8 mouse cellular contexts compared by ENCODE assay signal in genomic region chr10:86021408-86021748, GRCm38 (mm10). TPM values are rescaled to one million over a fixed set of nuclear protein-coding genes. Genes with fewer than 3 reads are reported as not detected.
DNase-seq lines count a peak whose midpoint lies in the region; ATAC-seq and TF ChIP-seq lines count a peak whose summit lies in the region.

No protein-coding gene starts in this region.

- no peak for ATAC-seq in embryonic facial prominence, embryonic 14.5 days (ENCODE audit: low read depth)
- no peak for ATAC-seq in neural tube, embryonic 15.5 days (ENCODE audit: low FRiP score)

- DNase-seq in left cerebral cortex, adult 2 months (ENCODE audit: extremely low spot score in 1 of 2, low spot score in 2 of 2) = no peak
- DNase-seq in left cerebral cortex, postnatal 4 days = no peak
- DNase-seq in embryonic facial prominence, embryonic 14.5 days (ENCODE audit: low spot score) = no peak
- no peak for DNase-seq in limb, embryonic 10.5 days (ENCODE audit: low spot score)
- DNase-seq in frontal cortex, postnatal 14 days (ENCODE audit: low spot score in 2 of 2) = no peak
- no peak for DNase-seq in adrenal gland, adult 8-10 months
- DNase-seq in layer of hippocampus, postnatal 36 days = no peak

- peaks cover 3% of the 10 kb centered on the region; the same call in 1 of the 2 replicates for H3K4me1 ChIP-seq in embryonic facial prominence, embryonic 14.5 days (ENCODE audit: control insufficient read depth, insufficient read depth, low read length)
- H3K4me1 ChIP-seq in limb, embryonic 10.5 days = peaks cover 13% of the 10 kb centered on the region
- H3K4me1 ChIP-seq in neural tube, embryonic 15.5 days = peaks cover 14% of the 10 kb centered on the region

- peak overlapping the region; percentile 93; the same call in 1 of the 2 replicates for H3K4me3 ChIP-seq in left cerebral cortex, adult 2 months
- H3K4me3 ChIP-seq in embryonic facial prominence, embryonic 14.5 days (ENCODE audit: low read depth, low read length) = peak overlapping the region; percentile 92
- H3K4me3 ChIP-seq in limb, embryonic 10.5 days = peak overlapping the region; percentile 76
- peak overlapping the region; percentile 95 for H3K4me3 ChIP-seq in neural tube, embryonic 15.5 days (replicated peaks)

- H3K27ac ChIP-seq in left cerebral cortex, adult 2 months = peak overlapping the region; percentile 33; the same call in 1 of the 2 replicates
- 0 out of 2 replicates have a peak overlapping the region, but pooled peaks have one; percentile 8 for H3K27ac ChIP-seq in embryonic facial prominence, embryonic 14.5 days (replicated peaks; ENCODE audit: low read depth, low read length)
- H3K27ac ChIP-seq in limb, embryonic 10.5 days = no peak overlapping the region
- no peak overlapping the region for H3K27ac ChIP-seq in neural tube, embryonic 15.5 days (replicated peaks)

- peak overlapping the region; percentile 93 for H3K9ac ChIP-seq in embryonic facial prominence, embryonic 14.5 days (ENCODE audit: low read depth, low read length)
- no peak overlapping the region for H3K9ac ChIP-seq in neural tube, embryonic 15.5 days (replicated peaks)

- H3K9me3 ChIP-seq in embryonic facial prominence, embryonic 14.5 days (ENCODE audit: control insufficient read depth, low read length) = no peaks in the 10 kb centered on the region
- no peaks in the 10 kb centered on the region for H3K9me3 ChIP-seq in limb, embryonic 10.5 days (replicated peaks)
- H3K9me3 ChIP-seq in neural tube, embryonic 15.5 days (replicated peaks) = no peaks in the 10 kb centered on the region

- H3K4me2 ChIP-seq in embryonic facial prominence, embryonic 14.5 days (ENCODE audit: low read depth, low read length) = peak overlapping the region; percentile 41
- H3K4me2 ChIP-seq in neural tube, embryonic 15.5 days = peak overlapping the region; percentile 86

- WGBS in embryonic facial prominence, embryonic 14.5 days = 4% methylated on average over 3 of the region's 3 CpGs
- under 1% methylated on average over 3 of the region's 3 CpGs for WGBS in limb, embryonic 10.5 days
- WGBS in neural tube, embryonic 15.5 days = 2% methylated on average over 3 of the region's 3 CpGs

- intact Hi-C loops in left cerebral cortex, adult 2 months (cut with DNase I) = loop anchor here (2.0 to 5.0 kb wide), 2 partner anchors 59 to 441 kb away; no protein-coding TSS in a partner anchor
- intact Hi-C loops in left cerebral cortex, postnatal 4 days (cut with DNase I) = no loop called here

- no peaks in the 10 kb centered on the region for H3K27me3 ChIP-seq in embryonic facial prominence, embryonic 14.5 days (replicated peaks; ENCODE audit: control insufficient read depth, insufficient read depth, low read length)
- no peaks in the 10 kb centered on the region for H3K27me3 ChIP-seq in limb, embryonic 10.5 days (ENCODE audit: low read depth, poor library complexity, severe bottlenecking)
- no peaks in the 10 kb centered on the region for H3K27me3 ChIP-seq in neural tube, embryonic 15.5 days (replicated peaks)

- no peak for TF ChIP-seq CTCF in left cerebral cortex, adult 2 months (IDR thresholded peaks at IDR 0.05)

- 0 out of 2 replicates have a peak, but pooled peaks cover 9% of the 10 kb centered on the region for H3K36me3 ChIP-seq in embryonic facial prominence, embryonic 14.5 days (ENCODE audit: control insufficient read depth, insufficient read depth, low read length)
- H3K36me3 ChIP-seq in limb, embryonic 10.5 days = 0 out of 2 replicates have a peak, but pooled peaks cover 5% of the 10 kb centered on the region
- no peaks in the 10 kb centered on the region for H3K36me3 ChIP-seq in neural tube, embryonic 15.5 days

RNA-seq across cellular contexts. Expression of gene Fbxo7, which starts 0.4 kb away (rescaled TPM):
- 10 to 100 TPM; 25.9 to 27.1 TPM for total RNA-seq in left cerebral cortex, adult 2 months (2021)
- total RNA-seq in left cerebral cortex, postnatal 4 days (2021) = 10 to 100 TPM; 16.2 to 16.6 TPM
- polyA plus RNA-seq in embryonic facial prominence, embryonic 14.5 days (2014; fragmentation: Nextera tagmentation; extraction: Ambion mirVana) = 26.1 and 27.9 TPM in 2 replicates
- polyA plus RNA-seq in limb, embryonic 10.5 days (2016; fragmentation: Nextera tagmentation; extraction: Ambion mirVana) = 15.6 and 20.1 TPM in 2 replicates
- 24.0 and 31.9 TPM in 2 replicates for polyA plus RNA-seq in neural tube, embryonic 15.5 days (2015; fragmentation: Nextera tagmentation; extraction: Ambion mirVana)
- total RNA-seq in adrenal gland, adult 8-10 months (2022) = 10 to 100 TPM; 25.6 to 36.4 (median 30.2) TPM
- 10 to 100 TPM; 22.2 to 24.8 TPM for total RNA-seq in layer of hippocampus, postnatal 36 days (2021)

RNA-seq across cellular contexts. Expression of gene Bpifc, which starts 9.7 kb away (rescaled TPM):
- total RNA-seq in left cerebral cortex, adult 2 months (2021) = under 1 TPM in 1 of 2 experiments, not detected in 1; 0.11 TPM
- total RNA-seq in left cerebral cortex, postnatal 4 days (2021) = not detected
- 1.9 and 2.9 TPM in 2 replicates for polyA plus RNA-seq in embryonic facial prominence, embryonic 14.5 days (2014; fragmentation: Nextera tagmentation; extraction: Ambion mirVana)
- not detected in 2 replicates for polyA plus RNA-seq in limb, embryonic 10.5 days (2016; fragmentation: Nextera tagmentation; extraction: Ambion mirVana)
- 0.14 and 0.15 TPM in 2 replicates for polyA plus RNA-seq in neural tube, embryonic 15.5 days (2015; fragmentation: Nextera tagmentation; extraction: Ambion mirVana)
- total RNA-seq in adrenal gland, adult 8-10 months (2022) = under 1 TPM in 2 of 4 experiments, not detected in 2; 0.75 to 0.87 TPM
- total RNA-seq in layer of hippocampus, postnatal 36 days (2021) = under 1 TPM in 1 of 2 experiments, not detected in 1; 0.12 TPM

Comparison
In these comparisons a context has a peak if more than half of its experiments do, and no peak if none do; other contexts are left out.
1. H3K27ac ChIP-seq: peak in left cerebral cortex, adult 2 months (single experiment) and embryonic facial prominence, embryonic 14.5 days (single experiment); none in limb, embryonic 10.5 days (single experiment) and neural tube, embryonic 15.5 days (single experiment).
2. Peak in every context shown above with its lines, with median percentiles within 50 percentile points of each other: H3K4me3 ChIP-seq.